Mouse (Mus musculus): ENCODE results near the gene Esr1. TPM values are rescaled to one million over a fixed set of nuclear protein-coding genes. Genes with fewer than 3 reads are reported as not detected.
A peak's percentile ranks its signal among the peaks of the same experiment; 100 is the strongest.

Gene Esr1
- polyA plus RNA-seq, 1 experiment from 2014 or later = 0.24 TPM

- no peak overlapping the region for H3K9ac ChIP-seq (replicated peaks; ENCODE audit: low read depth, low read length)
- H3K4me2 ChIP-seq (ENCODE audit: low read length) = no peak overlapping the region
- 43% methylated on average over 5 of the region's 5 CpGs for WGBS
- no peak for ATAC-seq
- H3K4me1 ChIP-seq (replicated peaks; ENCODE audit: control insufficient read depth, insufficient read depth, low read length) = peaks cover 14% of the 10 kb centered on the region
- H3K27ac ChIP-seq (ENCODE audit: low read length) = no peak overlapping the region
- peaks cover 26% of the 10 kb centered on the region for H3K27me3 ChIP-seq (replicated peaks; ENCODE audit: control insufficient read depth, insufficient read depth, low read length)
- no peaks in the 10 kb centered on the region for H3K9me3 ChIP-seq (ENCODE audit: control insufficient read depth, low read length)
- H3K4me3 ChIP-seq (replicated peaks; ENCODE audit: low read length) = no peak overlapping the region
- no peaks in the 10 kb centered on the region for H3K36me3 ChIP-seq (ENCODE audit: control insufficient read depth, insufficient read depth)
Observed at GRCm38 (mm10) chr10:4711434-4711833, 100.0 kb downstream of the Esr1 start.

GRCm38 (mm10) chr10:4712061-4712908, 100.9 kb downstream of the Esr1 start:
- peaks cover 26% of the 10 kb centered on the region for H3K27me3 ChIP-seq (replicated peaks; ENCODE audit: control insufficient read depth, insufficient read depth, low read length)
- peak; percentile 68 for ATAC-seq
- H3K36me3 ChIP-seq (ENCODE audit: control insufficient read depth, insufficient read depth) = no peaks in the 10 kb centered on the region
- no peak overlapping the region for H3K27ac ChIP-seq (ENCODE audit: low read length)
- H3K4me1 ChIP-seq (replicated peaks; ENCODE audit: control insufficient read depth, insufficient read depth, low read length) = peaks cover 14% of the 10 kb centered on the region
- H3K9me3 ChIP-seq (ENCODE audit: control insufficient read depth, low read length) = no peaks in the 10 kb centered on the region
- H3K9ac ChIP-seq (replicated peaks; ENCODE audit: low read depth, low read length) = peak overlapping the region; percentile 64
- WGBS = under 1% methylated on average over 67 of the region's 68 CpGs
- H3K4me3 ChIP-seq (replicated peaks; ENCODE audit: low read length) = peak overlapping the region; percentile 58
- H3K4me2 ChIP-seq (ENCODE audit: low read length) = peak overlapping the region; percentile 99

GRCm38 (mm10) chr10:4713398-4713797, 102.0 kb downstream of the Esr1 start:
- Histone ChIP-seq H3K9ac (replicated peaks; ENCODE audit: low read depth, low read length) (no peak overlapping the region), H3K4me3 (replicated peaks; ENCODE audit: low read length) (no peak overlapping the region), H3K27me3 (replicated peaks; ENCODE audit: control insufficient read depth, insufficient read depth, low read length) (peaks cover 26% of the 10 kb centered on the region), H3K4me2 (ENCODE audit: low read length) (no peak overlapping the region), H3K4me1 (replicated peaks; ENCODE audit: control insufficient read depth, insufficient read depth, low read length) (peaks cover 14% of the 10 kb centered on the region), H3K36me3 (ENCODE audit: control insufficient read depth, insufficient read depth) (no peaks in the 10 kb centered on the region), H3K27ac (ENCODE audit: low read length) (no peak overlapping the region), H3K9me3 (ENCODE audit: control insufficient read depth, low read length) (no peaks in the 10 kb centered on the region)
- 72% methylated on average over 10 of the region's 10 CpGs for WGBS
- ATAC-seq = no peak

DNA sequence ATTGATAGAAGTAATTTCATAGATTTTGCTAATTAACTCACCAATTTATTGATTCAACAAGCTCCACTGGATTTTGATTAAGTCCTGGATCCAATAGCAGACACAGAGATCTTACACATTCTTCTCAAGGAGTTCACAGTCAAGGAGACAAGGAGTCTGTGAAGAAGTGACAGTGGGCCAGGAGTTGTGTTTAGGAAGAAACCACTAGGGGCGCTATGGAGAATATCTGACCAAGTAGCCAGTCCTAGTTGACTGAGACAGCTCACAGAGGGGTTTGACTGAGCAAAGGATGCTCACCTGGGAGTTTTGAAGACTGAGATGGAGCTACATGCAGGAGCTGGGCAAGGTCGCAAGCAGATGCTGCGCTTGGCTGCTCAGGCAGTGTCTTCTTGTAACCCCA, 113.5 kb downstream of the Esr1 start:
- H3K9me3 ChIP-seq (ENCODE audit: control insufficient read depth, low read length) = no peaks in the 10 kb centered on the region
- 49% methylated on average over 3 of the region's 3 CpGs for WGBS
- H3K27ac ChIP-seq (ENCODE audit: low read length) = no peak overlapping the region
- H3K27me3 ChIP-seq (replicated peaks; ENCODE audit: control insufficient read depth, insufficient read depth, low read length) = no peaks in the 10 kb centered on the region
- no peak for ATAC-seq
- H3K9ac ChIP-seq (replicated peaks; ENCODE audit: low read depth, low read length) = no peak overlapping the region
- no peaks in the 10 kb centered on the region for H3K36me3 ChIP-seq (ENCODE audit: control insufficient read depth, insufficient read depth)
- H3K4me2 ChIP-seq (ENCODE audit: low read length) = no peak overlapping the region
- H3K4me3 ChIP-seq (replicated peaks; ENCODE audit: low read length) = no peak overlapping the region
- no peaks in the 10 kb centered on the region for H3K4me1 ChIP-seq (replicated peaks; ENCODE audit: control insufficient read depth, insufficient read depth, low read length)

GRCm38 (mm10) chr10:4726141-4726540, 114.7 kb downstream of the Esr1 start:
- no peaks in the 10 kb centered on the region for H3K36me3 ChIP-seq (ENCODE audit: control insufficient read depth, insufficient read depth)
- H3K9me3 ChIP-seq (ENCODE audit: control insufficient read depth, low read length) = no peaks in the 10 kb centered on the region
- no peaks in the 10 kb centered on the region for H3K27me3 ChIP-seq (replicated peaks; ENCODE audit: control insufficient read depth, insufficient read depth, low read length)
- WGBS = 58% methylated on average over 6 of the region's 6 CpGs
- H3K9ac ChIP-seq (replicated peaks; ENCODE audit: low read depth, low read length) = no peak overlapping the region
- ATAC-seq = no peak
- H3K27ac ChIP-seq (ENCODE audit: low read length) = no peak overlapping the region
- H3K4me2 ChIP-seq (ENCODE audit: low read length) = no peak overlapping the region
- no peaks in the 10 kb centered on the region for H3K4me1 ChIP-seq (replicated peaks; ENCODE audit: control insufficient read depth, insufficient read depth, low read length)
- no peak overlapping the region for H3K4me3 ChIP-seq (replicated peaks; ENCODE audit: low read length)

GRCm38 (mm10) chr10:4732328-4732727, 120.9 kb downstream of the Esr1 start:
- H3K36me3 ChIP-seq (ENCODE audit: control insufficient read depth, insufficient read depth) = no peaks in the 10 kb centered on the region
- H3K27ac ChIP-seq (ENCODE audit: low read length) = no peak overlapping the region
- no peaks in the 10 kb centered on the region for H3K9me3 ChIP-seq (ENCODE audit: control insufficient read depth, low read length)
- no peak overlapping the region for H3K4me3 ChIP-seq (replicated peaks; ENCODE audit: low read length)
- no peaks in the 10 kb centered on the region for H3K27me3 ChIP-seq (replicated peaks; ENCODE audit: control insufficient read depth, insufficient read depth, low read length)
- ATAC-seq = no peak
- 86% methylated on average over 2 of the region's 2 CpGs for WGBS
- no peak overlapping the region for H3K4me2 ChIP-seq (ENCODE audit: low read length)
- no peaks in the 10 kb centered on the region for H3K4me1 ChIP-seq (replicated peaks; ENCODE audit: control insufficient read depth, insufficient read depth, low read length)
- no peak overlapping the region for H3K9ac ChIP-seq (replicated peaks; ENCODE audit: low read depth, low read length)

- WGBS = 78% methylated on average over 6 of the region's 6 CpGs
- no peak for ATAC-seq
- Histone ChIP-seq H3K4me2 (ENCODE audit: low read length) (no peak overlapping the region), H3K4me1 (replicated peaks; ENCODE audit: control insufficient read depth, insufficient read depth, low read length) (no peaks in the 10 kb centered on the region), H3K36me3 (ENCODE audit: control insufficient read depth, insufficient read depth) (no peaks in the 10 kb centered on the region), H3K27me3 (replicated peaks; ENCODE audit: control insufficient read depth, insufficient read depth, low read length) (no peaks in the 10 kb centered on the region), H3K27ac (ENCODE audit: low read length) (no peak overlapping the region), H3K9me3 (ENCODE audit: control insufficient read depth, low read length) (no peaks in the 10 kb centered on the region), H3K4me3 (replicated peaks; ENCODE audit: low read length) (no peak overlapping the region), H3K9ac (replicated peaks; ENCODE audit: low read depth, low read length) (no peak overlapping the region)
Observed at GRCm38 (mm10) chr10:4733987-4734386, 122.6 kb downstream of the Esr1 start.

DNA sequence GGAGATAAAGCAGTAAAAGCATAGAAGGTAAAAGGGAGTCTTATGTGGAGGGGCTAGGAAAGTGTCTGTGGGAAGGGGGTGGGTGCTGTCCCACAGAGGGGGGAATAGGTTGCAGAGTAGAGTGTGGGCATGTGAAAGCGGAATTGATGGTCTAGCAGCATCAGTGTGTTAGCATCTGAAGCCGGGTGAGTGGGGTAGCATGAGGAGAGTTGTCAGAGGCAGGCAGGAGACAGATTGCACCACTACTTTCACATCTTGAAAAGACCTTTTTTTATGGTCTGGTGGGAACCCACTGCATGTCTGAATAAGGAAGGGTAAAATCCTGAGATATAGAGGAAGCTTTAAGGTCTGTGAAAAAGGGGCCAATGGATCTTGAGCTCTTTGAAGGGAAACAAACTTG, 123.5 kb downstream of the Esr1 start:
- no peaks in the 10 kb centered on the region for H3K27me3 ChIP-seq (replicated peaks; ENCODE audit: control insufficient read depth, insufficient read depth, low read length)
- H3K4me3 ChIP-seq (replicated peaks; ENCODE audit: low read length) = no peak overlapping the region
- H3K4me1 ChIP-seq (replicated peaks; ENCODE audit: control insufficient read depth, insufficient read depth, low read length) = no peaks in the 10 kb centered on the region
- H3K36me3 ChIP-seq (ENCODE audit: control insufficient read depth, insufficient read depth) = no peaks in the 10 kb centered on the region
- H3K9me3 ChIP-seq (ENCODE audit: control insufficient read depth, low read length) = no peaks in the 10 kb centered on the region
- no peak overlapping the region for H3K27ac ChIP-seq (ENCODE audit: low read length)
- H3K4me2 ChIP-seq (ENCODE audit: low read length) = no peak overlapping the region
- H3K9ac ChIP-seq (replicated peaks; ENCODE audit: low read depth, low read length) = no peak overlapping the region
- 95% methylated on average over 2 of the region's 2 CpGs for WGBS
- no peak for ATAC-seq

GRCm38 (mm10) chr10:4738311-4738710, 126.9 kb downstream of the Esr1 start:
- H3K9me3 ChIP-seq (ENCODE audit: control insufficient read depth, low read length) = no peaks in the 10 kb centered on the region
- no peak overlapping the region for H3K4me3 ChIP-seq (replicated peaks; ENCODE audit: low read length)
- 96% methylated on average over 2 of the region's 2 CpGs for WGBS
- H3K4me1 ChIP-seq (replicated peaks; ENCODE audit: control insufficient read depth, insufficient read depth, low read length) = no peaks in the 10 kb centered on the region
- H3K36me3 ChIP-seq (ENCODE audit: control insufficient read depth, insufficient read depth) = no peaks in the 10 kb centered on the region
- no peak overlapping the region for H3K9ac ChIP-seq (replicated peaks; ENCODE audit: low read depth, low read length)
- H3K4me2 ChIP-seq (ENCODE audit: low read length) = no peak overlapping the region
- no peak for ATAC-seq
- H3K27me3 ChIP-seq (replicated peaks; ENCODE audit: control insufficient read depth, insufficient read depth, low read length) = no peaks in the 10 kb centered on the region
- no peak overlapping the region for H3K27ac ChIP-seq (ENCODE audit: low read length)

Measured in forebrain, embryonic 16.5 days (tissue).